Mouse (Mus musculus) thymus, adult 2 months (tissue): ENCODE measurements around the gene Vmn1r217. TPM values are rescaled to one million over a fixed set of nuclear protein-coding genes. Genes with fewer than 3 reads are reported as not detected.
"Not testable (repeated sequence)": the region's sequence is repeated elsewhere in the genome, so short reads cannot be mapped to it uniquely, and the experiment has no call there.

Source experiments
- DNase-seq: peaks from one replicate; pipeline ENCODE4 v3.0.0; 2021
- H3K27ac ChIP-seq: fragments of 200-500 bp; 2 replicates; pipeline ENCODE4 v1.5.1; 2012; ENCODE audit warnings: low read length, control low read depth; ENCODE audit not compliant: control insufficient read depth, insufficient read depth
- H3K27me3 ChIP-seq: fragments of 200-500 bp; 2 replicates; pipeline ENCODE4 v1.6.1; 2012; ENCODE audit warnings: mild to moderate bottlenecking, low read length, moderate library complexity, mixed read lengths; ENCODE audit not compliant: control insufficient read depth, insufficient read depth
- H3K36me3 ChIP-seq: fragments of 200-500 bp; 2 replicates; pipeline ENCODE4 v1.6.1; 2012; ENCODE audit warnings: mild to moderate bottlenecking, low read length, moderate library complexity; ENCODE audit not compliant: control insufficient read depth, insufficient read depth
- H3K4me1 ChIP-seq: fragments of 200-500 bp; replicated peaks from 2 replicates; pipeline ENCODE4 v1.6.1; 2012; ENCODE audit warnings: low read length; ENCODE audit not compliant: control insufficient read depth, insufficient read depth
- H3K4me3 ChIP-seq: fragments of 200-500 bp; 2 replicates; pipeline ENCODE4 v1.5.1; 2012; ENCODE audit warnings: mild to moderate bottlenecking, low read length, control low read depth, moderate library complexity; ENCODE audit not compliant: control insufficient read depth, insufficient read depth
- CTCF ChIP-seq: fragments of 200-500 bp; IDR thresholded peaks from 2 replicates; pipeline ENCODE4 v1.5.1; 2012; ENCODE audit warnings: mild to moderate bottlenecking, control low read depth, low read length, moderate library complexity, borderline replicate concordance; ENCODE audit not compliant: control insufficient read depth, poor library complexity, insufficient read depth; ENCODE audit errors: extremely low read depth
- POLR2A ChIP-seq: fragments of 200-500 bp; IDR thresholded peaks from 2 replicates; pipeline ENCODE4 v1.6.1; 2012; ENCODE audit warnings: mild to moderate bottlenecking, low read length, control low read depth, moderate library complexity; ENCODE audit not compliant: control insufficient read depth, poor library complexity, insufficient read depth; ENCODE audit errors: extremely low read depth
- WGBS: fragments of 180-500 bp; shearing (Covaris S2); methylation state at CpG from one replicate; pipeline ENCODE4 v1.1.7; 2018; 5-methylcytosine and 5-hydroxymethylcytosine counted together
- polyA plus RNA-seq: library from polyadenylated mRNA; depleted of rRNA; stranded (reverse); fragments of >200 nt; gene quantifications from 2 replicates; pipeline ENCODE4 v1.2.3, GENCODE M21; 2012; rRNA removed

Vmn1r217 gene
- not detected in 2 replicates for polyA plus RNA-seq

- 81% methylated on average over 1 of the region's 1 CpGs for WGBS
- H3K27ac ChIP-seq, H3K4me1 ChIP-seq, H3K36me3 ChIP-seq, H3K4me3 ChIP-seq, DNase-seq, H3K27me3 ChIP-seq: not testable (repeated sequence)
Measured at GRCm38 (mm10) chr13:23118126-23118525, at the start of gene Vmn1r217. Vmn1r217 (minus strand) TSS chr13:23118226.

GRCm38 (mm10) chr13:23166471-23166870, 48.4 kb upstream of the Vmn1r217 start:
- H3K27ac ChIP-seq, H3K27me3 ChIP-seq, H3K4me3 ChIP-seq, H3K4me1 ChIP-seq, DNase-seq, H3K36me3 ChIP-seq: not testable (repeated sequence)
- WGBS: 88% methylated on average over 4 of the region's 4 CpGs

- H3K4me1 ChIP-seq: no peaks in the 10 kb centered on the region
- 79% methylated on average over 4 of the region's 4 CpGs for WGBS
- no peak within 1 kb of the TSS for H3K27ac ChIP-seq
- no peak for TF ChIP-seq POLR2A
- no peak for TF ChIP-seq CTCF
- no peaks in the 10 kb centered on the region for H3K27me3 ChIP-seq
- H3K4me3 ChIP-seq: no peak within 1 kb of the TSS
- H3K36me3 ChIP-seq: no peaks in the 10 kb centered on the region
- no peak for DNase-seq
Measured at GRCm38 (mm10) chr13:23159012-23159411, 41.0 kb upstream of the Vmn1r217 start, which contains the start of gene Vmn1r219. Vmn1r219 (plus strand) TSS chr13:23159312.

- WGBS: 78% methylated on average over 3 of the region's 3 CpGs
Measured at GRCm38 (mm10) chr13:23157848-23158247, 39.8 kb upstream of the Vmn1r217 start.

GRCm38 (mm10) chr13:23138880-23139279, 20.9 kb upstream of the Vmn1r217 start:
- H3K4me1 ChIP-seq: no peaks in the 10 kb centered on the region

More at GRCm38 (mm10) chr13:23157848-23158247, 39.8 kb upstream of the Vmn1r217 start:
- H3K27ac ChIP-seq: no peak overlapping the region
- no peak overlapping the region for H3K4me3 ChIP-seq
- H3K27me3 ChIP-seq: no peaks in the 10 kb centered on the region
- DNase-seq: no peak
- no peaks in the 10 kb centered on the region for H3K36me3 ChIP-seq
- no peaks in the 10 kb centered on the region for H3K4me1 ChIP-seq
- TF ChIP-seq POLR2A (no peak), CTCF (no peak)

GRCm38 (mm10) chr13:23133501-23133900, 15.5 kb upstream of the Vmn1r217 start:
- no peaks in the 10 kb centered on the region for H3K4me1 ChIP-seq
- no peak for TF ChIP-seq CTCF
- TF ChIP-seq POLR2A: no peak
- no peaks in the 10 kb centered on the region for H3K27me3 ChIP-seq
- H3K4me3 ChIP-seq: no peak overlapping the region
- no peaks in the 10 kb centered on the region for H3K36me3 ChIP-seq
- DNase-seq: no peak
- WGBS: 55% methylated on average over 1 of the region's 1 CpGs
- no peak overlapping the region for H3K27ac ChIP-seq

More at GRCm38 (mm10) chr13:23138880-23139279, 20.9 kb upstream of the Vmn1r217 start:
- no peak overlapping the region for H3K4me3 ChIP-seq
- no peak overlapping the region for H3K27ac ChIP-seq
- WGBS: 91% methylated on average over 2 of the region's 2 CpGs
- no peak for DNase-seq
- no peaks in the 10 kb centered on the region for H3K36me3 ChIP-seq
- H3K27me3 ChIP-seq: no peaks in the 10 kb centered on the region
- TF ChIP-seq CTCF (no peak), POLR2A (no peak)

GRCm38 (mm10) chr13:23133099-23133498, 15.1 kb upstream of the Vmn1r217 start, which contains the start of gene Vmn1r218:
Vmn1r218 (plus strand) TSS chr13:23133155.
- TF ChIP-seq CTCF (no peak), POLR2A (no peak)
- 72% methylated on average over 3 of the region's 3 CpGs for WGBS
- no peak within 1 kb of the TSS for H3K4me3 ChIP-seq
- H3K27me3 ChIP-seq: no peaks in the 10 kb centered on the region
- H3K27ac ChIP-seq: no peak within 1 kb of the TSS
- no peaks in the 10 kb centered on the region for H3K4me1 ChIP-seq
- DNase-seq: no peak
- H3K36me3 ChIP-seq: no peaks in the 10 kb centered on the region
